Mouse (Mus musculus) lung, postnatal 14 days (tissue): ENCODE measurements around the gene Snf8.

Source experiments
- DNase-seq: peaks from one replicate; pipeline ENCODE4 v3.0.0; 2021

The Snf8 gene

GRCm38 (mm10) chr11:96030571-96030970, 4.1 kb upstream of the Snf8 start:
- no peak for DNase-seq

GRCm38 (mm10) chr11:96031701-96032100, 3.0 kb upstream of the Snf8 start:
- no peak for DNase-seq

GRCm38 (mm10) chr11:96033264-96033663, 1.4 kb upstream of the Snf8 start:
- DNase-seq = no peak

GRCm38 (mm10) chr11:96034116-96034515, 569 bp upstream of the Snf8 start:
- DNase-seq = no peak

DNA sequence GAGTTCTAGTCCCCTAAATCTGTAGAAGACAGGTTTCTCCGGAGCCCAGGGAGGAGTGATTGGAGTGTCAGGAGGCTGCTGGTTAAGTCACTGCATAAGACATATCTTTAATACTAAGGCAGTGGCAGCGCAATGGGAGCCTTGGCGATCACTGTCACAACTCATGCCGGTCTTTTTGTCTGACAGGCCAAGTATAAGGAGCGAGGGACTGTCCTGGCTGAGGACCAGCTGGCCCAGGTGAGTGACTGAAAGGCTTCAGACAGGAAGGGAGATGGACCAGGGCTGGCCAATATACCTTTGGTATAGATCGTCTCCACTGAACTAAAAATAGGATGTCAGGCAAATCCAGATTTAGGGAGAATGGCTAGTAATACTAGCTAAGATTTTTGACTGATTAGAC, 448 bp downstream of the Snf8 start:
- no peak for DNase-seq

DNA sequence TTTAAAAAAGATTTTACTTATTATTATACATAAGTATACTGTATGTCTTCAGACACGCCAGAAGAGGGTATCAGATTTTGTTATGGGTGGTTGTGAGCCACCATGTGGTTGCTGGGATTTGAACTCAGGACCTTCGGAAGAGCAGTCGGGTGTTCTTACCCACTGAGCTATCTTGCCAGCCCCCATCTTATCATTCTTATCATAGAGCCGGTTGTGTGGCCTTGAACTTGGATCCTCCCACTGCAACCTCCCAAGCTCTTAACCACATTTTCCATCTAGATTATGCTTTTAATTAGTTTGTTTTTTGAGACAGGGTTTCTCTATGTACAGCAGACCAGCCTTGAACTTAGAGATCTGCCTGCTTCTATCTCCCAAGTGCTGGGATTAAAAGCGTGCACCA, 2.8 kb downstream of the Snf8 start:
- DNase-seq = no peak

GRCm38 (mm10) chr11:96038560-96038959, 3.9 kb downstream of the Snf8 start:
- DNase-seq = no peak

- no peak for DNase-seq
These were observed 10.3 kb downstream of the Snf8 start for GRCm38 (mm10) chr11:96044803-96045567.

GRCm38 (mm10) chr11:96046028-96046427, 11.3 kb downstream of the Snf8 start:
- DNase-seq = no peak

DNA sequence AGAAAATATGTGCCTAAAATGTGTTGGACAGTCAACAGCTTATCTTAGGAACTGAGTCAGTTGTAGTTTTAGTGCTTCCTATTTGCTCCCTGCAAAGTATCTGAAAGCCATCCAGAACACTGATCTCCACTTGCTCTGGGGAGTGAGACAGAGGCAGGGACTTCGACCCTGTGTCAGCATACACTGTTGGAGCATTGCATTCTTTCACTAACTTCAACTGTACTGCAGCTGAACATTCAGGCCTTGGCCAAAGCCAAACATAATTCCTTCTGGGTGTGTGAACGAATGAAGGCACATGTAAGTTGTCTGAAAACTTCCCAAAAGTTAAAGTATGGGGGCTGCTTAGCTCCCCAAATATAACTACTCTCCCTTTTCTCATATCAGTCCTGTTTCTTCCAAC, 12.1 kb downstream of the Snf8 start:
- no peak for DNase-seq

DNA sequence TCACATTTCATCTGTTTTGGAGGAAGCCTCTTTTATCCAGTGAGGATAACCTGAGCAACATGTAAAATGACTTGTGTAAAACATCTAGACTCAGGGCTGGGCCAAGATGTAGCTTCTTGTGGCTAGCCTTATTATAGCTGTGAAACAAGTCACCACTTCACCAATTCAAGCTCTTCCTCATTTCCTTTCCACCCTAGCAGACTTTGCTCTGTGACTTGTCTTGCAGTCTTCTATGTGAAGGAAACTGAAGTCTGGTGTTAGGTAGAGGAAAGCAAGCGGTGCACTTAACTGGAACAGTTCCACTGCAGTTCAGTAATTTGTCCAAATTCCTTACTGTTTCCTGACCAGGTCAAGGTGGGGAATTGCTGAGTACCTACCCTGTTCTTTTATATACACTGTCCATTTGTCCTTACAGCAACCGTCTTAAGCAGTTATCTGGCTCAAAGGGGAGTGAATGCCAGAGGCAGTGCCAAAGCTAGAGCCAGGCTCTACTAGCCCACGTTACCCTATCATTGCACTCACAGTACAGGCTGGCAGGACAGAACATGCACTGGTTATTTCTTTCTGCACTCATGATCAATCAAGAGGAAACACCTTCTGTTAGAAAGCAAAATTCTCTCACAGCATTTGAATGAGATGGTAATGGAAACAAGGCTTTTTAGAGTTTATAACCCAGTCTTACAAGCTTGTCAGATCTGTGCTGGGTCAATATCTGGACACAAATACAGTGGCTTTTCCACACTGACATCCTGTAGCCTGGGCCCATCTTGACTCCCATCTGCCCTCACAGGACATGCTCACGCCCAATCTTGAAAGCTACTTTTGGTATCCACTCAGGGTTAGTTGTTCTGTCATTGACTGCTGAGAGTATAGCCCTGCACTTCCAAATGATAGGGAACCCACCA, 13.0 kb downstream of the Snf8 start:
- no peak for DNase-seq

DNA sequence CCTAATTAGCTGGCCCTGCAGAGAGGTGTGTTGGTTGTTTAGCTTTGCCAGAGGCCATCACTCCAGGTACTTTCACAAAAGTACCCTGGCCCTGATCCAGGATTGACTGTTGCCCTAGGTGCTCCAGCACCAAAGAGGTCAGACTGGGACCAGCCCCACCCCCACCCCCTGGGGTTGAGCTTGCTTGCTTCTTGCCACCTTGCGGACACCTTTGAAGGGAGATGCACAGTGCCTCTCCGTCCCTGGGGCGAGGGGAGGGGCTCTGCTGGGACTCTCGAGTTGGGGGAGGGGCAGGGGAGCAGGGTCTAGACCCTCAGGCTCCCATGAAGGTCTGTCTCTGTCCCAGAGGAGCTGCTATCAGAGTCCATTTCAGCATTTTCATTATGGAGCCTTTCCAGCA, 15.3 kb downstream of the Snf8 start:
- no peak for DNase-seq

- DNase-seq = no peak
These were observed 16.2 kb downstream of the Snf8 start for GRCm38 (mm10) chr11:96050854-96051253.

- DNase-seq = no peak
These were observed 23.6 kb downstream of the Snf8 start for GRCm38 (mm10) chr11:96058309-96058708.

- DNase-seq = peak; percentile 19
These were observed 30.0 kb downstream of the Snf8 start for GRCm38 (mm10) chr11:96064521-96065214.

DNA sequence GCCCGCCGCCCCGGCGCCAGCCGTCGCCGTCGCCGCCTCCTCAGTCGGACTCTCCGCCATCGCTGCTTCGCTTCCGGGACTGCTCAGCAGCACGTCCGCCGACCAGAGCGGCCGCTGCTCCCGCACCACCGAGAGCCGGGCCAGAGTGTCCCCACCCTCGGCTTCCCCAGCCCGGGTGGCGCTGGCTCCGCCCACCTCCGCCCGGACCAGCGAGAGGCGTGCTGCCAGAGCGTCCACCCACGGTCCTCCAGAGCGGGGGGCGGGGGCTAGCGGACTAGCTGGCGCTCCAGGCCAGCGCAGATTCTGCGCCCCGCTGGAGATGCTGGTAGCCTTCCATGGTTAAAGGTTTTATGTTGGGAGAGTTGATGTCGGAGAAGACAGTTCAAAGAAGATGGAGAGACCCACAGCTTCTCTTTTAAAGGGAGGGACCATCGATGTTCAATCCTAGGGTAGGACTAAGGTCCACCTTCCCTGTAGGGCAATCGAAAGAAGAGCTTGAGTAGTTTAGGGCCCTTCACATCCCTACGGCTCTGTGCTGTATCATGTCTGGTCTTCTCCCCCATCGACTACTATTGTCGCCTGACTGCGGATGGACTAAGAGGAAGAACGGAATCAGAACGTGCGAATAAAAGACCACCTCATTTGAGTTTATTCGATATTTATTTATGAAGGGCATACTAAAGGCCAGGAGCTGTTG, 30.7 kb downstream of the Snf8 start, which contains the start of gene Ube2z:
TSS of gene Ube2z (minus strand) at position 174 of the 697 bp plus-strand sequence.
- DNase-seq = peak; percentile 98

DNA sequence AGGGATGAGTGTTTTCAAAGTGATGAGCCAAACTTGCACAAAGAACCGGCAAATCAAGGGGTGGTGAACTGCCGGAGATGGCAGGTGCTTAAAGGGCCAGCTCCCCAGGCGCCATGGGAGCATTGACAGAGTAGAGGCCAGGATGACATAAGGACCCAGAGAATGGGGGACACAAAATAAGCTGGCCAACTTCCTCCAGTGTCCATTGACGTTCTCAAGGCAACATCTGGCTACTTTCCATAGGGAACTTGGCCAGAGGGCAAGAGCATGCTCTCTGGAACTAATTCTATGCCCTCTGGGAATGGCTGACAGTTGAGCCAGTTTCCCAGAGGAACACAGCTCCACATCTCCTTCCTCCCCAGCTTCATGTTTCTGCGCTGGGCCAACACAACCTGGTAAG, 33.5 kb downstream of the Snf8 start:
- DNase-seq = no peak

DNA sequence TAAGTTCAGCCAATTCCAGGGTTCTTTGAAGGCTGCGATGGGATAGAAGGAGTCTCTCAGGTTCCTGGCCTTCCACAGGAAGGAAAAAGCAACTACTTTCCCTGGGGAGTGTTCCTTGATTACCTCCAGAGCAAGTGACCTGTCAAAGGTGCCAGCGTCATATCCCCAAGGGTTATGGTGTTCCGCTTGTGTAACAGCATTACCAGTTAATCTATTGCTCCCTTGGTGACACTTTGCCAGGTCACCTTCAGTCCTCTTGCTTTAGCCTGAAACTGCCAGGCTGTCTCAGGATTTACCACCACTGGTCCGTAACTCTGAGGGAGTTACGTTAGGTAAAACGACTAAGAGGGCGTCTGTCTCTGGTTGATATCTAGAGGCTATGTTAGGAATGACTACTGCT, 35.7 kb downstream of the Snf8 start:
- no peak for DNase-seq

- DNase-seq = no peak
These were observed 36.3 kb downstream of the Snf8 start for GRCm38 (mm10) chr11:96071013-96071412.

- DNase-seq = no peak
These were observed 38.8 kb downstream of the Snf8 start for GRCm38 (mm10) chr11:96073295-96073993.

DNA sequence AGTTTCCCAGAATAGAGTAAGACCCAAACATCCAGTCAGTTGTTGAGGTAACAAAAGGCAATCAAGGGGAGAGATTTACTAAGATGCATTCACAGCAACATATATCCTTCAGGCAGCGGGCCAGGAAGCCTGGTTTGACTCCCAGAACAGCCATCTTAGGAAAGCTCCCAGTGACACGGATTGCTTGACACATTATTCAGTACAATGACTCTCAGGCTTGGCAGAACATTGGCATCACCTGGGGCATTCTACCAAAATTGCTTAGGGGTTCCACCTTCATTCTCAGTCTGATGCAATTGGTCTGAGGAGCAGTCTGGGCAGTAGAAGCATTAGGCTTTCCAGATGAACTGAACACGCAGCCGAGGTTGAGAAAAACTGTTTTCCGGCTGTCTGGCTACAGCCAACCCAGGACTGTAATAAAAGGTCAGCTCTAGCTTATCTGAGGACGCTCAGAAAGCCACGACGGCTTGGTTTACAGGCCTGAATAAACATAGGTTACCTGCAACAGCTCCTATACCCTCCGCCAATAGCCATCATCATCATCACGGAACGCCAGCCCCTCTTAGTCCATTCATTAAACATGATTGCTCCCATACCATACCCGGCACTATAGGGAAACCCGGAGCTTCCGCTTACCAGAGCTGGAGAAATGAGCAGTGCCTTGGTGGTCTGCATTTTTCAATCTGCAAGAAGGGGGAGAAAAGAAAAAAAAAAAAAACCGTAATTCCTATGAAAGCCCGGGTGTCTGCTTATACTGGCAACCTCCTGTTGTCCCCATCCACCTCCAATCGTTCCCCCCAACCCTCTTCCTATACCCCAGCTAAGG, 39.9 kb downstream of the Snf8 start:
- no peak for DNase-seq
